Mouse (Mus musculus) forebrain, embryonic 14.5 days (tissue): ENCODE measurements around the gene Defb23. TPM values are rescaled to one million over a fixed set of nuclear protein-coding genes. Genes with fewer than 3 reads are reported as not detected.
"Not testable (repeated sequence)": the region's sequence is repeated elsewhere in the genome, so short reads cannot be mapped to it uniquely, and the experiment has no call there.

Experiments used
- ATAC-seq: fragments of 200-750 bp; cut with Nextera tagmentation; 2 replicates; pipeline ENCODE4 v1.8.0; 2017; ENCODE audit warnings: mild to moderate bottlenecking, moderate library complexity
- DNase-seq: peaks from one replicate; pipeline ENCODE4 v3.0.0-alpha.2; 2015; ENCODE audit warnings: low spot score
- H3K27ac ChIP-seq: fragments of 300-500 bp; sonication (generic); 2 replicates; pipeline ENCODE4 v1.5.1; 2014; ENCODE audit warnings: low read depth, mild to moderate bottlenecking, control low read depth, low read length, moderate library complexity
- H3K27me3 ChIP-seq: fragments of 300-500 bp; sonication (generic); replicated peaks from 2 replicates; pipeline ENCODE4 v1.6.1; 2014; ENCODE audit warnings: low read length, control low read depth, mixed read lengths; ENCODE audit not compliant: control insufficient read depth, insufficient read depth
- H3K36me3 ChIP-seq: fragments of 300-500 bp; sonication (generic); 2 replicates; pipeline ENCODE4 v1.6.1; 2014; ENCODE audit warnings: low read length, control low read depth; ENCODE audit not compliant: control insufficient read depth, insufficient read depth
- H3K4me1 ChIP-seq: fragments of 300-500 bp; sonication (generic); 2 replicates; pipeline ENCODE4 v1.6.1; 2014; ENCODE audit warnings: antibody characterized with exemption, low read length, control low read depth; ENCODE audit not compliant: control insufficient read depth, insufficient read depth
- H3K4me2 ChIP-seq: fragments of 300-500 bp; sonication (generic); 2 replicates; pipeline ENCODE4 v1.6.1; 2014; ENCODE audit warnings: mild to moderate bottlenecking, control low read depth, low read length
- H3K4me3 ChIP-seq: fragments of 300-500 bp; sonication (generic); 2 replicates; pipeline ENCODE4 v1.5.1; 2014; ENCODE audit warnings: low read depth, low read length, control low read depth
- H3K9ac ChIP-seq: fragments of 300-500 bp; sonication (generic); 2 replicates; pipeline ENCODE4 v1.6.1; 2014; ENCODE audit warnings: mild to moderate bottlenecking, low read length, control low read depth, moderate library complexity
- H3K9me3 ChIP-seq: fragments of 300-500 bp; sonication (generic); replicated peaks from 2 replicates; pipeline ENCODE4 v1.6.1; 2016; ENCODE audit warnings: low read length, control low read depth, mixed read lengths; ENCODE audit not compliant: control insufficient read depth
- WGBS: fragments of 180-500 bp; shearing (Covaris S2); extraction: QIAGEN DNeasy Blood & Tissue Kit; methylation state at CpG from one replicate; pipeline ENCODE4 v1.1.7; 2014; 5-methylcytosine and 5-hydroxymethylcytosine counted together
- polyA plus RNA-seq: library from polyadenylated mRNA; unstranded; fragments of >200 nt; fragmentation: Nextera tagmentation; extraction: Ambion mirVana; gene quantifications from 2 replicates; pipeline ENCODE4 v1.2.1, GENCODE M21; 2014

Defb23 gene
- polyA plus RNA-seq, 1 experiment from 2014 or later = not detected

- Histone ChIP-seq H3K9ac (no peak overlapping the region), H3K4me1 (no peaks in the 10 kb centered on the region), H3K27ac (no peak overlapping the region), H3K27me3 (no peaks in the 10 kb centered on the region), H3K9me3 (no peaks in the 10 kb centered on the region), H3K36me3 (no peaks in the 10 kb centered on the region), H3K4me3 (no peak overlapping the region), H3K4me2 (no peak overlapping the region)
- DNase-seq (no peak), ATAC-seq (no peak)
- 81% methylated on average over 2 of the region's 2 CpGs for WGBS
Measured at GRCm38 (mm10) chr2:152446642-152447041, 17.8 kb downstream of the Defb23 start.

- ATAC-seq = no peak
- no peaks in the 10 kb centered on the region for H3K36me3 ChIP-seq
- no peak overlapping the region for H3K4me2 ChIP-seq
- no peak overlapping the region for H3K27ac ChIP-seq
- WGBS = 77% methylated on average over 8 of the region's 8 CpGs
- H3K27me3 ChIP-seq = no peaks in the 10 kb centered on the region
- H3K4me3 ChIP-seq = no peak overlapping the region
- H3K4me1 ChIP-seq = no peaks in the 10 kb centered on the region
- peak; percentile 41 for DNase-seq
- no peak overlapping the region for H3K9ac ChIP-seq
- H3K9me3 ChIP-seq = no peaks in the 10 kb centered on the region
Measured at GRCm38 (mm10) chr2:152443281-152443680, 21.1 kb downstream of the Defb23 start.

GRCm38 (mm10) chr2:152442322-152442721, 22.1 kb downstream of the Defb23 start:
- Histone ChIP-seq H3K4me1 (peaks cover under 1% of the 10 kb centered on the region; the same call in 1 of the 2 replicates), H3K9me3 (no peaks in the 10 kb centered on the region), H3K27me3 (no peaks in the 10 kb centered on the region), H3K4me2 (no peak overlapping the region), H3K27ac (no peak overlapping the region), H3K4me3 (no peak overlapping the region), H3K36me3 (no peaks in the 10 kb centered on the region), H3K9ac (no peak overlapping the region)
- DNase-seq (no peak), ATAC-seq (no peak)
- 76% methylated on average over 4 of the region's 4 CpGs for WGBS

GRCm38 (mm10) chr2:152439833-152440232, 24.6 kb downstream of the Defb23 start:
- DNase-seq (no peak), ATAC-seq (no peak)
- Histone ChIP-seq H3K4me2 (no peak overlapping the region), H3K9ac (no peak overlapping the region), H3K4me1 (peaks cover 4% of the 10 kb centered on the region; the same call in 1 of the 2 replicates), H3K27ac (no peak overlapping the region), H3K27me3 (no peaks in the 10 kb centered on the region), H3K9me3 (no peaks in the 10 kb centered on the region), H3K4me3 (no peak overlapping the region), H3K36me3 (no peaks in the 10 kb centered on the region)
- 87% methylated on average over 2 of the region's 2 CpGs for WGBS

- Histone ChIP-seq H3K36me3 (no peaks in the 10 kb centered on the region), H3K4me1 (peaks cover 4% of the 10 kb centered on the region; the same call in 1 of the 2 replicates), H3K9ac (no peak overlapping the region), H3K4me3 (no peak overlapping the region), H3K27me3 (no peaks in the 10 kb centered on the region), H3K4me2 (no peak overlapping the region), H3K9me3 (no peaks in the 10 kb centered on the region), H3K27ac (no peak overlapping the region)
- ATAC-seq (no peak), DNase-seq (no peak)
- 61% methylated on average over 1 of the region's 1 CpGs for WGBS
Measured at GRCm38 (mm10) chr2:152438963-152439362, 25.5 kb downstream of the Defb23 start.

- peak; percentile 87 for ATAC-seq
- no peaks in the 10 kb centered on the region for H3K36me3 ChIP-seq
Measured at GRCm38 (mm10) chr2:152436983-152437860, 27.2 kb downstream of the Defb23 start.

GRCm38 (mm10) chr2:152436405-152436901, 28.0 kb downstream of the Defb23 start:
- no peak for DNase-seq
- ATAC-seq = no peak

More at GRCm38 (mm10) chr2:152436983-152437860, 27.2 kb downstream of the Defb23 start:
- peaks cover 4% of the 10 kb centered on the region; the same call in 1 of the 2 replicates for H3K4me1 ChIP-seq
- peak overlapping the region; percentile 65 for H3K9ac ChIP-seq
- peak; percentile 83 for DNase-seq
- no peaks in the 10 kb centered on the region for H3K27me3 ChIP-seq
- peak overlapping the region; percentile 60 for H3K4me2 ChIP-seq
- H3K9me3 ChIP-seq = no peaks in the 10 kb centered on the region
- H3K4me3 ChIP-seq = peak overlapping the region; percentile 26
- peak overlapping the region; percentile 33; the same call in 1 of the 2 replicates for H3K27ac ChIP-seq
- WGBS = 4% methylated on average over 23 of the region's 23 CpGs

GRCm38 (mm10) chr2:152428481-152428880, 35.9 kb downstream of the Defb23 start:
- ATAC-seq, DNase-seq, H3K4me2 ChIP-seq, H3K36me3 ChIP-seq, H3K4me1 ChIP-seq, H3K9ac ChIP-seq, H3K4me3 ChIP-seq, H3K27me3 ChIP-seq, H3K27ac ChIP-seq, H3K9me3 ChIP-seq: not testable (repeated sequence)
- WGBS = 83% methylated on average over 2 of the region's 2 CpGs

More at GRCm38 (mm10) chr2:152436405-152436901, 28.0 kb downstream of the Defb23 start:
- Histone ChIP-seq H3K27me3 (no peaks in the 10 kb centered on the region), H3K9me3 (no peaks in the 10 kb centered on the region), H3K4me1 (peaks cover 4% of the 10 kb centered on the region; the same call in 1 of the 2 replicates), H3K9ac (0 out of 2 replicates have a peak overlapping the region, but pooled peaks have one; percentile 13), H3K4me2 (no peak overlapping the region), H3K36me3 (no peaks in the 10 kb centered on the region), H3K4me3 (no peak overlapping the region), H3K27ac (no peak overlapping the region)
- WGBS = 54% methylated on average over 7 of the region's 7 CpGs

GRCm38 (mm10) chr2:152427493-152427892, 36.9 kb downstream of the Defb23 start:
- Histone ChIP-seq H3K4me1 (no peaks in the 10 kb centered on the region), H3K4me3 (no peak overlapping the region), H3K36me3 (no peaks in the 10 kb centered on the region), H3K9ac (peak overlapping the region; percentile 22; the same call in 1 of the 2 replicates), H3K27me3 (no peaks in the 10 kb centered on the region), H3K4me2 (peak overlapping the region; percentile 27; the same call in 1 of the 2 replicates), H3K9me3 (no peaks in the 10 kb centered on the region), H3K27ac (no peak overlapping the region)
- DNase-seq (peak; percentile 70), ATAC-seq (peak; percentile 32; the same call in 1 of the 2 replicates)
- whole genome bisulfite sequencing = 3% methylated on average over 12 of the region's 12 CpGs
